Mouse (Mus musculus): Measurements from ENCODE around the gene Tbx2.

Tbx2 gene

GRCm38 (mm10) chr11:85889056-85889729 lies 56.8 kb downstream of the Tbx2 start:
- no peak for DNase-seq

GRCm38 (mm10) chr11:85889730-85890562 lies 57.6 kb downstream of the Tbx2 start:
- no peak for DNase-seq

GRCm38 (mm10) chr11:85890563-85890845 lies 58.2 kb downstream of the Tbx2 start:
- DNase-seq, result peak; percentile 40 to 53

- DNase-seq, result no peak
Observed at GRCm38 (mm10) chr11:85891010-85891691, 58.8 kb downstream of the Tbx2 start.

All from cerebellum, postnatal 14 days (tissue).